Mouse (Mus musculus): ENCODE data around the gene Arhgap19. TPM values are rescaled to one million over a fixed set of nuclear protein-coding genes. Genes with fewer than 3 reads are reported as not detected.

The Arhgap19 gene
- total and polyA plus RNA-seq, 2 experiments from 2014 or later: 2.7 to 13.2 TPM

GRCm38 (mm10) chr19:41768711-41769110, 33.1 kb downstream of the Arhgap19 start:
- H3K27me3 ChIP-seq (ENCODE audit: control insufficient read depth, insufficient read depth, low read length): no peaks in the 10 kb centered on the region
- TF ChIP-seq EP300 (IDR thresholded peaks at IDR 0.05; ENCODE audit: low read depth): no peak
- TF ChIP-seq CTCF (IDR thresholded peaks at IDR 0.05; ENCODE audit: low read depth): no peak
- WGBS: 86% methylated on average over 7 of the region's 7 CpGs
- H3K27ac ChIP-seq (ENCODE audit: low read depth): no peak overlapping the region
- DNase-seq (ENCODE audit: low spot score) (no peak), ATAC-seq (ENCODE audit: insufficient read depth, low read depth) (no peak)
- peaks cover 24% of the 10 kb centered on the region for H3K36me3 ChIP-seq (replicated peaks; ENCODE audit: control insufficient read depth, insufficient read depth, low read length)
- H3K4me2 ChIP-seq (ENCODE audit: low read depth, low read length): no peak overlapping the region
- H3K4me3 ChIP-seq (ENCODE audit: low read depth, low read length): no peak overlapping the region
- H3K9me3 ChIP-seq (replicated peaks; ENCODE audit: control insufficient read depth, low read length): no peaks in the 10 kb centered on the region
- no peak overlapping the region for H3K9ac ChIP-seq (replicated peaks; ENCODE audit: low read depth, low read length)
- no peaks in the 10 kb centered on the region for H3K4me1 ChIP-seq (ENCODE audit: control insufficient read depth, insufficient read depth)

DNA sequence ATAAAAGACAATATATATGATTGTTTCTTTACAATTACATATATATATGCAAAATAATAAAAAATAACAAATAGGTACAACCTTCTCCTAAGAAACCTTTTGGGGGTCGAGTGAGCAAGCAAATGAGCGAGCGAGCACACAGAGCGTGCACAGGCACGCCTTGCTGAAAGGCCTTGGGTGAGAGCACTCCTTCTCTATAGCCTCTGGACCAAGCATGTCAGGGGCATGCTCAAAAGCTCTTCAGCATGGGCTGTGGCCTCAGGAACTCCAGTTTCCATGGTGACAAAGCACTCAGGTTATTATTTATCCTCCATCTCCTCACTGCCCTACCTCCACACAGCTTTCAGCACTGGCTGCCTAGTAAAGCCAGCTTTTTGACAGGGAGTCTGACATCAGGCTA, 35.2 kb downstream of the Arhgap19 start:
- no peak for ATAC-seq (ENCODE audit: insufficient read depth, low read depth)
- DNase-seq (ENCODE audit: low spot score): no peak
- no peaks in the 10 kb centered on the region for H3K9me3 ChIP-seq (replicated peaks; ENCODE audit: control insufficient read depth, low read length)
- no peak overlapping the region for H3K9ac ChIP-seq (replicated peaks; ENCODE audit: low read depth, low read length)
- H3K4me3 ChIP-seq (ENCODE audit: low read depth, low read length): no peak overlapping the region
- 92% methylated on average over 5 of the region's 5 CpGs for WGBS
- H3K27me3 ChIP-seq (ENCODE audit: control insufficient read depth, insufficient read depth, low read length): no peaks in the 10 kb centered on the region
- TF ChIP-seq CTCF (IDR thresholded peaks at IDR 0.05; ENCODE audit: low read depth) (no peak), EP300 (IDR thresholded peaks at IDR 0.05; ENCODE audit: low read depth) (no peak)
- no peaks in the 10 kb centered on the region for H3K4me1 ChIP-seq (ENCODE audit: control insufficient read depth, insufficient read depth)
- peaks cover 12% of the 10 kb centered on the region for H3K36me3 ChIP-seq (replicated peaks; ENCODE audit: control insufficient read depth, insufficient read depth, low read length)
- no peak overlapping the region for H3K4me2 ChIP-seq (ENCODE audit: low read depth, low read length)
- H3K27ac ChIP-seq (ENCODE audit: low read depth): no peak overlapping the region

DNA sequence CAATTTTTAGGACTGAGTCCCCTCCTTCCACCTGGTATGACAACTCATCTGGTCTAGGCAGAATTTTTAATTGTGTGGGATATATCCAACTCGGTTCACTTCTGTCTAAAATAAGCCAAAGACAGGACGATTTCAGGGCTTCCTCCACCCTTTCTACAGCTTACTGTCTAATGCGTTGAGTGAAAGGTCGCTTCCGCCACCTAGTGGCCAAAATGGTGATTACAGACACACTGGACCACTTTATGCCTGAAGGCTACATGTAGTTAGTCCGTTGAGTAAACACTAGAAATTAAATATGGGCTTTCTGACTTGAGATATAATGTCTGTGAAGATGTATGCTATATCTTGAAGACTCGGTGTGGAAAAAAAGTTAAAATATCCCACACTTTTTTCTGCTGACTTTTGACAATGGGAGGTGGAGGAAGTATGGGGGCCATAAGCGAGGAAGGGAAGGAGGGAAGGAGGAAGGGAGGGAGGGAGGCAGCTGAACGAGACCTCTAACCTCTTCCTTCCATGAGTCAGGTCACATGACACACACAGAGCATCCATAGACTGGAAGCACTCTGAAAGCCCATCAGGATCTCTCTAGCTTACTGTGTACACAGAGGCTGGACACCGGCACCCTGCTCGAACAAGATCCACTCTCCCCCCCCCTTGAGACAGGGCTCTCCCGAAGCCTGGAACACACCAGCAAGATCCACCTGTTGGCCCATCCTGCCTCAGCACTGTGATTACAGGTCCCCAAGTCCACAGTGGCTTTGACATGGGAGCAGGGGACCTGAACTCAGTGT, 37.8 kb downstream of the Arhgap19 start:
- Histone ChIP-seq H3K9ac (replicated peaks; ENCODE audit: low read depth, low read length) (no peak overlapping the region), H3K4me1 (ENCODE audit: control insufficient read depth, insufficient read depth) (no peaks in the 10 kb centered on the region), H3K27me3 (ENCODE audit: control insufficient read depth, insufficient read depth, low read length) (no peaks in the 10 kb centered on the region), H3K4me2 (ENCODE audit: low read depth, low read length) (no peak overlapping the region), H3K9me3 (replicated peaks; ENCODE audit: control insufficient read depth, low read length) (no peaks in the 10 kb centered on the region), H3K27ac (ENCODE audit: low read depth) (no peak overlapping the region), H3K4me3 (ENCODE audit: low read depth, low read length) (no peak overlapping the region), H3K36me3 (replicated peaks; ENCODE audit: control insufficient read depth, insufficient read depth, low read length) (no peaks in the 10 kb centered on the region; the same call in 1 of the 2 replicates)
- TF ChIP-seq CTCF (IDR thresholded peaks at IDR 0.05; ENCODE audit: low read depth) (peak; percentile 96), EP300 (IDR thresholded peaks at IDR 0.05; ENCODE audit: low read depth) (no peak)
- DNase-seq (ENCODE audit: low spot score): peak; percentile 62
- WGBS: 31% methylated on average over 12 of the region's 12 CpGs
- ATAC-seq (ENCODE audit: insufficient read depth, low read depth): peak; percentile 69

- Histone ChIP-seq H3K4me2 (ENCODE audit: low read depth, low read length) (no peak overlapping the region), H3K9ac (replicated peaks; ENCODE audit: low read depth, low read length) (no peak overlapping the region), H3K4me3 (ENCODE audit: low read depth, low read length) (no peak overlapping the region), H3K27me3 (ENCODE audit: control insufficient read depth, insufficient read depth, low read length) (no peaks in the 10 kb centered on the region), H3K36me3 (replicated peaks; ENCODE audit: control insufficient read depth, insufficient read depth, low read length) (no peaks in the 10 kb centered on the region), H3K4me1 (ENCODE audit: control insufficient read depth, insufficient read depth) (no peaks in the 10 kb centered on the region), H3K27ac (ENCODE audit: low read depth) (no peak overlapping the region), H3K9me3 (replicated peaks; ENCODE audit: control insufficient read depth, low read length) (no peaks in the 10 kb centered on the region)
- DNase-seq (ENCODE audit: low spot score) (no peak), ATAC-seq (ENCODE audit: insufficient read depth, low read depth) (no peak)
- TF ChIP-seq EP300 (IDR thresholded peaks at IDR 0.05; ENCODE audit: low read depth) (no peak), CTCF (IDR thresholded peaks at IDR 0.05; ENCODE audit: low read depth) (peak; percentile 60)
- 53% methylated on average over 9 of the region's 9 CpGs for WGBS
Measured at GRCm38 (mm10) chr19:41761529-41761928, 40.3 kb downstream of the Arhgap19 start.

- Histone ChIP-seq H3K9ac (replicated peaks; ENCODE audit: low read depth, low read length) (no peak overlapping the region), H3K36me3 (replicated peaks; ENCODE audit: control insufficient read depth, insufficient read depth, low read length) (no peaks in the 10 kb centered on the region), H3K4me3 (ENCODE audit: low read depth, low read length) (no peak overlapping the region), H3K27me3 (ENCODE audit: control insufficient read depth, insufficient read depth, low read length) (no peaks in the 10 kb centered on the region), H3K9me3 (replicated peaks; ENCODE audit: control insufficient read depth, low read length) (no peaks in the 10 kb centered on the region), H3K4me1 (ENCODE audit: control insufficient read depth, insufficient read depth) (no peaks in the 10 kb centered on the region), H3K4me2 (ENCODE audit: low read depth, low read length) (no peak overlapping the region), H3K27ac (ENCODE audit: low read depth) (no peak overlapping the region)
- WGBS: 72% methylated on average over 6 of the region's 6 CpGs
- DNase-seq (ENCODE audit: low spot score) (no peak), ATAC-seq (ENCODE audit: insufficient read depth, low read depth) (no peak)
- TF ChIP-seq EP300 (IDR thresholded peaks at IDR 0.05; ENCODE audit: low read depth): no peak
- no peak for TF ChIP-seq CTCF (IDR thresholded peaks at IDR 0.05; ENCODE audit: low read depth)
Measured at GRCm38 (mm10) chr19:41759765-41760164, 42.1 kb downstream of the Arhgap19 start.

- Histone ChIP-seq H3K4me3 (ENCODE audit: low read depth, low read length) (no peak overlapping the region), H3K9ac (replicated peaks; ENCODE audit: low read depth, low read length) (no peak overlapping the region), H3K27ac (ENCODE audit: low read depth) (no peak overlapping the region), H3K9me3 (replicated peaks; ENCODE audit: control insufficient read depth, low read length) (no peaks in the 10 kb centered on the region), H3K36me3 (replicated peaks; ENCODE audit: control insufficient read depth, insufficient read depth, low read length) (no peaks in the 10 kb centered on the region), H3K4me1 (ENCODE audit: control insufficient read depth, insufficient read depth) (no peaks in the 10 kb centered on the region), H3K27me3 (ENCODE audit: control insufficient read depth, insufficient read depth, low read length) (no peaks in the 10 kb centered on the region), H3K4me2 (ENCODE audit: low read depth, low read length) (no peak overlapping the region)
- ATAC-seq (ENCODE audit: insufficient read depth, low read depth) (no peak), DNase-seq (ENCODE audit: low spot score) (no peak)
- WGBS: 76% methylated on average over 5 of the region's 5 CpGs
- TF ChIP-seq CTCF (IDR thresholded peaks at IDR 0.05; ENCODE audit: low read depth): no peak
- TF ChIP-seq EP300 (IDR thresholded peaks at IDR 0.05; ENCODE audit: low read depth): no peak
Measured at GRCm38 (mm10) chr19:41759270-41759669, 42.6 kb downstream of the Arhgap19 start.
